Mouse (Mus musculus) heart, adult 18-20 months (tissue): ENCODE measurements around the gene Secisbp2. TPM values are rescaled to one million over a fixed set of nuclear protein-coding genes. Genes with fewer than 3 reads are reported as not detected.

Source experiments
- DNase-seq, 2 experiments: peaks; one replicate each; pipeline ENCODE4 v3.0.0; 2021 to 2022; ENCODE audit warnings: mixed read lengths in 1 of 2
- total RNA-seq, 2 experiments: library from RNA; stranded (reverse); gene quantifications; 2 replicates each; pipeline ENCODE4 v1.2.3; 2021

The Secisbp2 gene
- total RNA-seq, 2 experiments from 2014 or later, result 11.7 to 13.7 TPM

DNA sequence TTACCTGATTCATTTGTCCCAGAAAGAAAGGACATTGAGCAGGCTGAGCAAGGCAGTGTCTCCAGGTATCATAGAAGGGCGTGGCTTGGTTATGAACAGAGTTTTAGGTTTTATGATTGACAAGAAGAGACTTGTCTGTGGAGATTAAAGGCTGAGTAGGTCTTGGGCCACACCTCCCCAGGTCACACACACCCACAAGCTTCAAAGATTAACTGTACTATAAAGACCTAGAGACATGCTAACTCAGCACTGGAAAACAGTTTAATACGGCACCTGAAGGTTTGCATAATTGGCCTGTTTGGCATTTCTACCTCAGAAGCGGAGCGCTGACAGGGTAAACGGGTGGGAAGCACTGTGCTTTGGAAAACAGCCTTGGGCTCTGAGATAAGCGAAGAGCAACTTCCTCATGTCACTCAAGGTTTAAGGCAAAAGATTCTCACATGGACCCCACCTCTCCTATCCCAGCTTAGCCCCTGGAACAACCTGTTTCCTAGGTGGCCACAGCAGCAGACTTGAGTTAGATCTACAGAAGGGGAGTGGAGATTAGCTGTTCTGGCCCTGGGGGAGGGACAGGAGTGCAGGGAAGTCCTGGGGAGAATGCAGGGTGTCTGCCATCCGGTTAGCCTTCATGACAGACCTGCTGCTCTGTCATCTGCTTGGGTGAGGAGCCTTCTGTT lies 33.9 kb downstream of the Secisbp2 start:
- no peak for DNase-seq

DNA sequence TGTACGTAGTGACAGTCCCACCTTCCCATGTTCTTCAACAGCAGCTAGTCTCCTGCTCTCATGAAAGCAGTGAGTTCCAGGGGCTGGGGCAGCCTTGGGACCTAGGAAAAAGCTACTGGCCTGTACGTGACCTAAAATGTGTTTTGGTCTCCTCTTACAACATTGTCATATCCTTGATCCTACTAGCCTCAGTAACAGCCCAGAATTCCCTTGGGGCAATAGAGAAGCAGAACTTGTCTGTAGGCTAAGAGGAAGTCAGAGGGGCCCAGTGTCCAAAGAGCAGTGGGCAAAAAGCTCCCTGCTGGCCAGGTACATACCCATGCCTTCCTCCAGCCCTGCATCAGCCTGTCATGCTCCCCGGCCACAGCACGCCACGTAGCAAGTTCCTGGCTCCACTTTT lies 35.5 kb downstream of the Secisbp2 start:
- DNase-seq, result no peak

DNA sequence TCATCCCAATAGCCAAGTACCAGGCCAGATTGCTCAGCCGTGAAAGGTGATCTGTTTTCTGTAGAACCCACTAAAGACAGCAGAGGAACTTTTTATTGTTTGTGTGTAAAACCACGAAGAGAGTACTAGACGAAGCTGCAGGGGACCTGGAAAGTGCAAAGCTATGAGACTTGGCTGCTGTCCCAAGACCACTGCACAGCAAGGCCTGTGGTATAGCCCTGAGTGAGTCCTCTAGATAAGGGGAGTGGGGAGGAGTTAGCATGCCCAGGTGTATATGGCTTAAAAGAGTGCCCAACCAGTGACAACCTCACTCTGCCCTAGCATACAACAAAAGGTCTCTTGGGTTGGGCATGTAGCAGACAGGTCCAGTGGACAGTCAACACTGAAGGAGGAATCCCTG lies 37.2 kb downstream of the Secisbp2 start:
- DNase-seq, result no peak

DNA sequence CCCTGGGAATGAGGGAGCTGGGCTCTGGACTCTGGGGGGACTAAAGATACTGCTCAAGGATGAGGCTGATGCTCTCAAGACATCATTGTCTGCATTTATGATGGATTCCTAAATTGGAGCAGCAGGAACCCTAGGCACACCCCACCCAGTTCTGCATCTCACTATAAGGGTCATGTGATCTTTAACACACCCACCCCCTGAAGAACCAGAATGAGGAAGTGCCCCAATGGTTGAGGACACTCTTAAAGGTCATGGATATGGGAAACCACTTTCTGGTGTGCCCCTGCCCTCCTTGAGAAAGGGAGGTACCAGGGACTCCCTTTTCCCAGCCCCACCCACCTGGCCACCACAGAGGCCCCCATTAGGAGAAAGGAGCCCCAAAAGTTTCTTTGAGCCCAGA lies 45.0 kb downstream of the Secisbp2 start:
- DNase-seq, result no peak

DNA sequence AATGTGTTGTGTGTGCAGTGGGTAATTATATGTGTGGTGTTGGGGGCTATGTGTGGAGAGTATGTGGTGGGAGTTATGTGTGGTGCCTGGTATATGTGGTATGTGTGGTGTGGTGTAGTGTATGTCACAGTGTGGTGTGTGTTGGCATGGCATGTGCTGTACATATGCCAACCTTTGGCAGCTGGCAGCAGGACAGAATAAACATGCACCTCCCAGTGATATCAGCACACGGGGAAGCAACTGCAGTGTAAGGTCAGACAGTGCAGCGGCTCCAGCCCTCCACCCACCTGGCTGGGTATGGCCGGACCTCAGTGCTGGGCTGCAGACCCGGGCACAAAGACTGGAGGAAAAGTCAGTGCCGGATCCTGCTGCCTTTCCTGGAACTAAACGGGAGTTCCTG lies 46.0 kb downstream of the Secisbp2 start:
- no peak for DNase-seq

DNA sequence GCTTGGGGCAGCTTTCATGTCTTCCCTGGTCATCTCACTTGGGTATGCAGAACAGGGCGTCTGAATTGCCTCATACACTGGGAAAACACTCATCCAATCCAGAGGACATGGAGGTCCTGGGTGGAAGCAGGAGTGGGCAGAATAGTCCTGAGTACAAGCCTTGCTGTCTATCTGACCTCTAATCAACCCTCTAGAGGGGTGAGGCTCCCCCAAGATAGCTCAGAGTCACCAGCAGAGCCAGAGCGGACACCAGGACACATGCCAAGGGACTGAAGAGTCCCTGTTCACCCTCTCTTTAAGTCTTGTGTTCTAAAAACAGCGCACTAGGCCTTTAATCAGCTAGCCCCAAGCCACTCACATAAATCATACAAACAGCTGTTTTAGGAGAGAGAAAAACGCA lies 46.4 kb downstream of the Secisbp2 start:
- peak in 1 of 2 experiments; percentile 21 for DNase-seq

DNA sequence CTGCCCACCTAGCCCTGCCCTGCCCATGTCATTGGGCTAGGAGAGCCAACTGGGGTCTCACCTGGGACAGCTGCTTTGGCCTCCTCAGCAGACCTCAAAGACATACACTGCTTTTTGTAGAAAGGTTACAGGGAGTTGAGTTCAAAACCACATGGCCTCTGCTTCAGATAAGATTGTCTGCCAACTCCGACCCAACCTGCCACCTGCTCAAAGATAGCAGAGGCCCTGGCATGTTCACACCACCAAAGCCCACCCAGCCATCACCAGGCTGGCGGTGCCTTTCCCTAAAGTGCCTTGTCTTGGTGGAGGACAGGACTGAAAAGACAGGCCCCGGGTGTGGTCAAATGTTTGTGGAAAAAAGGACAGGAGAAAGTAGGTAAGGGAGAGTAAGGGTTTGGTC lies 46.8 kb downstream of the Secisbp2 start:
- no peak for DNase-seq

DNA sequence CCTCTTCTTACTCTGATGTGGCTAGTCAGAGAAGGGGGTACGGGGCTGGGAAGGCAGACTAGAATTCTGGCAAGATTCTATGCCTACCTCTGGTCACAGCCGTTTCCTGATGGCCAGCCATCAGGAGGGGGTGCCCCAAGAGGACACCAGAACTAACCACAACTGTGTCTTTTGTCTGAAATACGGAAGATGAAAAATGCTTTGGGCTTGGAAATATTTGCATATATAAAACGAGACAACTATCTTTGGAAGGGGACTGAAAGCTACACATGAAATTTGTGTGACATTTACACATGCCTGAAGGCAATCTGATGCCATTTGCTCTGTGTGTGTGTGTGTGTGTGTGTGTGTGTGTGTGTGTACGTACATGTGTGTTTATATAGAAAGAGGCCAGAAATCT lies 52.4 kb downstream of the Secisbp2 start:
- no peak for DNase-seq

DNA sequence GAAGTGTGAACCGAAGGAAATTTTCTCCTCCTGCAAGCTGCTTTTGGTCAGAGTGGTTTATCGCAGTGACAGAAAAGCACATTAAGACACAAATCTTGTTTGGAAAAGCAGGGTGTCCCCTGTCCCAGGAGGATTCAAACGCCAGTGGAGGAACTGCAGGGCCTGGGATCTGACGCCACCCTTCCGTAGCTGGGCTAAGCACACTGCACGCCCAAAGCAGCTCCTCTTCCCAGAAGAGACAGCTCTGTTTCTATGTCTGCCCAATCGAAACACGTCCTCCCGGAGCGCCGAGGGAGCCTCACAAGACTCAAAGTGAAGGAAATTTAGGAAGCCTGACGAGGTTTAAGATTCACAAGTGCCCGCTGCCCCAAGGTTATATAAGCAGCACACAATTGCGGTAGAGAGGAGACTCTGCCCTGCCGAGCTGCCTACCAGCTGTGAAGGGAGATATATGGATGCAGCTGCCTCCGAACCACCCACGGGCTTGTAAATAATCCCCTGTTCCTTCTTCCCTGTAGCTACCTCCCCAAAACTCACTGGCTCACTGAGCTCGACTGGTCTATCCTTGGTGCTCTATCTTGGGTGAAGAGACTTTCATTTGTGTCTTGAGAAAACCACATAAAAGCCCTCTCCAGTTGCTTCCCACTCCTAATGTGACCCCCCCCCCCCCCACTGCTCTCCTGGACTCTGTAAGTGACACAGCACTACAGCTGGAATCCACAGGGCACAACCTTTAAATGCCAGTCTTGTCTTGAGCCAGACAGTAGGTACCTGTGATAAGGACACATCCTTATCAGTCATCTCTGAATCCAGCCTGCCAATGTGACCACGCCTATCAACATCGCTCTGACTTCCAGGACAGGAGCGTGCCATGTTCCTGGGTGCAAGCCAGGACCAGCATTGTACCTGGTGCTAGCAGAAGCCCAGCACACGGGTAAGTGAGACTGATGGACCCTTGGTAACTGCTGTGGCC lies 54.7 kb downstream of the Secisbp2 start:
- DNase-seq, result peak; percentile 25 to 33

DNA sequence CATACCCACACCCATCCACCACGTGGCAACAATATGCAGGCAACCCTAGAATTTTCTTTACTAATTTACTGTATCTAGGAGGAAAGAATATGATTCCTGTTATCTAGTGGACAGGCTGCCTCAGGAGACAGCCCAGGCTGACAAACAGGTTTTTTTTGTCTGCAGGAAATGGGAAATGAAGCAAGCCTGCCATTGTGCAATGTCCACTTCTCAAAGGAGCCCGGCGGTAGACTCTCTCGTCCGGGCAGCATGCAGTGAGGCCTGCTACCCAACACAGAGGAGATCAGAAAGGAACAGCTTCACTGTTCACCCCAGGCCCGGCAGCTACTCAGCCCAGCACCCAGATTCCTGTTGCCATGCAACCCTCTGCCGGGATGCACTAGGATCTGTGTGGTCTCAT lies 59.2 kb downstream of the Secisbp2 start:
- DNase-seq, result peak in 1 of 2 experiments; percentile 23

DNA sequence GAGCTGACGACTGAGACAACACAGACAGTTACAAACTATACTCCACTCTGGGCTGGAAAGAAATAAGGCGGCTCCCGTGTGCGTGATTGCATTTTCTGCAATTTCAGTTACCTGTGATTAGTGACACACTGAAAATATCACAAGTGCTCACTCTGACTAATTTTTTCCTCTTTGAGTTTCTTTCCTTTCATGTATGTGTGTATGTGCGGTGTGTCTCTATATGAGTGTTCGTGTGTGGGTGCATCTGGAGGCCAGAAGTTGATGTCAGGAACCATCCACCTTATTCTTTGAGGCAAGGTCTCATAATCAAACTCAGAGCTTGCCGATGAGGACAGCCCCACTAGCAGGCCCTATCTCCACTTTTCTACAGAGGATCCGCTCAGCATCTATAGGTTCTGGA lies 60.5 kb downstream of the Secisbp2 start:
- no peak for DNase-seq

DNA sequence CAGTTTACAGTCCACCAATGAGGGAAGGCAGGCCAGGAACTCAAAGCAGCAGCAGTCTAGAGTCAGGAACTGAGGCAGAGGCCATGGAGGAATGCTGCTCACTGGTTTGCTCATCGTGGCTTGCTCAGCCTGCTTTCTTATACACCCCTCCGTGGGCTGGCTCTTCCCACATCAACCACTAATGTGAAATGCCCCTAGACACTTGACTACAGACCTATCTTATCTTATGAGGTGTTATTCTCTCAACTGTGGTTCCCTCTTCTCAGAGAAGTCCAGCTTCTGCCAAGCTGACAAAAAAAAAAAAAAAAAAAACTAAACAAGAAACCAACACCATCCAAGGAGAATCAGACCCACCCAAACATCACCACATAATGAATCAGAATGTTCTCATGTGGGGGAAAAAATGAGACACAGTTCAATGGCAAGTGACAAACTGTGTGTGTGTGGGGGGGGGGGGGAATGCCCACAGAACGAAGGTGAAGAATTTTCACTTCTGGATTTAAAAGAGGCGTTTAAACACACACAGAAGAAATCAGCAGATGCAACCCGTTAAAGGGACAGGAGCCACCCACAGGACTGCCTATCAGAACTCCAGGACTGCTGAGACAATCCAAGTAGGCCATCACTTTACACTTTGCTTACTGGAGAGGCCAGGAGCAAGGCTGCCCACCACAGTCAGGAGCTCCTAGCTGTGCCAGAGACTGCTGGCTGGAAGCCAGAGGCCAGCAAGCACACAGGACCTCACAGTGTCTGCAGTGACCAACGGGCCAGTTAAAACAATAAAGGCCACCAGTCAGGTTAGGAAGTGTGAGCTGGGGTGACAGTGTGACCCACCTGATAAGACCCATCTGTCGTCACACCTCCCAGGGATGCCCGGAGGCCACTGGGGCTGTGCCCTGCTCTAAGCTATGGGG lies 65.1 kb downstream of the Secisbp2 start:
- peak; percentile 61 to 70 for DNase-seq

DNA sequence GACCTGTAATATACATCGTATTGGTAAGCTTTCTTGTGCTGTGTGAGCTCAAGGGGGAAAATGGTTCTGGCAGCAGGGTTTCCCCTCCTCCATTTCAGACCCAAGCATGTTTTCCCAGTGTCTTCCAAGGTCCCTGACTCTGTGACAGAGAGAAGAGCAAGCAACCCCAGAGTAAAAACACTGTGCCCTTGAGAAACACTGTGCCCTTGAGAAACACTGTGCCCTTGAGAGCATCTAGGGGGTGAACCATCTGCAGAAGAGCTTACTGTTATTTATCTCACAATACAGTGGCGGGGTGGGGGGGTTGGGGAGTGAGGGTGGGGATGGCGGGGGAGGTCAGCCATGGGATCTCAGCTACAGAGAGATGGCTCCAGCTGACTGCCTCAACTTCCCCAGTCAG lies 67.8 kb downstream of the Secisbp2 start:
- no peak for DNase-seq

DNA sequence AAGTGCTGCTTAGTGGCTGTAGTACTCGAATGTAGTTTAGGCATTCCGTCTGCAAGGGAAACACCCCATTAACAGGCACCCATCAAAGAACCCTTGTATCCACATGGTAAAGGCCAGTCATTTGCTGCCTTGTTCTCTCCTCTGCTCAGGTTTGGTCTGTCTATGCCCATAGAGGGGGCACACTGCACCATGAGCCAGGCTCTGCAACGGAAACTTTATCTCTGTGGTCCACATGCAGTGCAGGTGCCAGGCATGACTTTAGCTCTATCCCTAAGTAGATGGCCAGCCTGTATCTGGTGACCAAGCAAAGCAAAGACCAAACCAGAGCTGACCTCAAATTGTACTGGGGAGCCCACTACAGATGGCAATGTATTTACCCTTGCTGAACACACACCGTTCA lies 69.1 kb downstream of the Secisbp2 start:
- DNase-seq, result no peak

DNA sequence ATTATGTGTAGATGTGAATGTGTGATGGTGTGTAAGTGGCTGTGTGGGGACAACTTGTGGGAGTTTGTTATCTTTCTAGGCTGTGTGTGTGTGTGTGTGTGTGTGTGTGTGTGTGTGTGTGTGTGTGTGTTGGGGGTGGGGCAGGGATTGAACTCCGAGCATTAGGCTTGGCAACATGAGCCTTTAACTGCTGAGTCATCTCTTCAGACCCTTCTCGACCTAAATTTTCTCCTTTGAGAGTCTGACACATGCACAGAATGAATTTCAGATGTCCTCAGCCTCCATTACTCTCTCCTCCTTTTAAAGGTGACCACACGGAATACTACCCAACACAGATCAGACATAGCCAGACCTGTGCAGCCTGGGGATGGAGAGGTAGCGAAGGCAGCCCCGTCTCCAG lies 71.6 kb downstream of the Secisbp2 start:
- no peak for DNase-seq

DNA sequence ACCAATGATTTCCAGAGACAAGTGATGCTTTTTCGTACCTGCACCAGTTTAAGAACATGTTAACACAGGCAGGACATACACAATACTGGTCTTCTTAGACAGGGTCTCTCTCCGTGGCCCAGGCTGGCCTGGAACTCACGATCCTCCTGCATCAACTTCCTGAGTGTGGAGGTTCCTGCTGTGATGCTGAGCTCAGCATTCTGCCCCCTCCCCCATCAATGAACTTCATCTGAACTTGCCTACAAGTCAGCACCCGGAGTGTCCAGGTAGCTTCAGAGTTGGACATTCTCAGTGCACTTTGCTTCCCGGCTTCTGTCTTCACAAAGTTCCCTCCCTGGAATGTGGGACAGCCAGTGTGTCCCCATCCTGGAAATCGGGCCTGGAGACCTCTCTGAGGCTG lies 73.1 kb downstream of the Secisbp2 start:
- no peak for DNase-seq

DNA sequence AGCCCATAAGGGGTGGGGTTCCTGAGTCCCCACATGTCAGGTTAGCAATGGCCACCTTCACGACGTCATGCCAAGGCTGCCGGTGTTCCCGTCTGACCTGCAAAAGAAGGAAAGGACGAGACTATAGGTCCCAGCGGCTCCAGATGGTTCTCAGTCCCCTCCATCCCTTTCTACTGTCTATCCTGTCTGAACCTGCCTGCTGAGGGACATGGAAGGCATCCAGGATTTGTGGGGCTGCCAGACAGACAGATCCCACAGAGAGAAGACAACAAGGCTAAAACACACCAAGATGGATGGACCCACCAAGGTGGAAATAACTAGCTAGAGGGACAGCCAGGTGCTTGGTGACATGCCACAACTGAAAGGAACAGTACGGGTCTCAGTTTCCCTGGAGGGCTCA lies 73.9 kb downstream of the Secisbp2 start:
- no peak for DNase-seq

DNA sequence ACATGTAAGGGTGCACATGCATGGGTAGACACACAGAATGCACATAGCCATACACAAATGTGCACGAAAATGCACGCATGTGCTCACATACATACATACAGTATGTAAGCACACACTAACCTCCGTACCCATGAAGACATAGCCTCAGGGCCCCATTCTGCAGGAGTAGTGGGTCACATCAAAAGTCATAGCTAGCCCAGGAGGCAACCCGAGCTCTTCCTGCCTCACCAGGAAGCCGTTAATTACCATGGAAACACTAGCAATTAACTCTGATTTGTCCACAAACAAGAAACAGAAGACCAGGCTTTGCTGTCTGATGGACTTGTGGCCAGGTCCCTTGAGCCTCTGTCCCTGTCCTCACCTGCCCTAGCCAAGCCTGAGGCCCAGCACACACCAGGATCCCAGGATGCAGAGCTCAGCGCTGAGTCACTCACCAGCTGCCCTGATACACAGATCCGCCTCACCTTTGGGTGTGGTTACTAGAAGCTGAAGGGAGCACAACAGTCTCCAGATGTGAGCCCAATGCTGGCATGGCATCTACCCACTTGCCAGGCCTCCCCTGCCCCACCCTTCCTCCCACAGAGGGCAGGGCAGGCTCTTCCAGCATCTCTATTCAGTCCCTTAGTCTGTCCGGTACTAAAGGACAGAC lies 74.6 kb downstream of the Secisbp2 start:
- DNase-seq, result no peak

DNA sequence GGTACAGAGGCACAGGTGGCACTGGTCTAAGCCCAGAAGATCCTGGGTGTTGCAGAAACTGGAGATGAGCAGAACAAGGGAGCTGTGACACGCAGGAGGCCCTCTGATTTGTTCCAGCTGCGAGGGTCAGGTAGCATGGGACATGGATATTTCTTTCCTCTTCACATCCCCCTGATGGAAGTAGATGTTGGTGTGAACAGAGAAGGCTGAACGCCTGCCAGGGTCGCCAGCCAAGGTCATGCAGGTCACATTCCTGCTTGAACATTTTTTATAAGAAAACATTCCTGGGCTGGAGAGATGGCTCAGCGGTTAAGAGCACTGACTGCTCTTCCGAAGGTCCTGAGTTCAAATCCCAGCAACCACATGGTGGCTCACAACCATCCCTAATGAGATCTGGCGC lies 75.9 kb downstream of the Secisbp2 start:
- DNase-seq, result no peak

DNA sequence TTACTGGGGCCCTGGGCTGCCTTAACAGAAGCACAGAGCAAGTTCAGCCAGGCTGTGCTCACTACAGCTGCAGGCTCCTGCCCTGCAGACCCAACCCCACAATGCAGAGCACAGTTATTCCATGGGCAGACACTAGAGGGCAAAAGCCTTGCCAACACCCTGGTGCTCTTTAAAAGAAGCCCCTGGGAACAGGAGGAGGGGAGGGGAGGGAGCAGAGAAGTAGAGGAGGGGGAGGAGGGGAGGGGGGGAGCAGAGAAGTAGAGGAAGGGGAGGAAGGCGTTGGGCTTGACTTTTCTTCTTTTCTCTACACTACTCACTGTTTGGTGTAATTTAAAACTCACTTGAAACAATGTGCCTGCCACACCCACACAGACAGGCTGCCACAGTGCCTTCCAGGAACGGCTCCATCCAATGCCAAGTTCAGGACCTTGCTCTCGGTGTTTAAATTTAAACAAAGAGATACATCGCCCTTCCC lies 78.4 kb downstream of the Secisbp2 start:
- no peak for DNase-seq

DNA sequence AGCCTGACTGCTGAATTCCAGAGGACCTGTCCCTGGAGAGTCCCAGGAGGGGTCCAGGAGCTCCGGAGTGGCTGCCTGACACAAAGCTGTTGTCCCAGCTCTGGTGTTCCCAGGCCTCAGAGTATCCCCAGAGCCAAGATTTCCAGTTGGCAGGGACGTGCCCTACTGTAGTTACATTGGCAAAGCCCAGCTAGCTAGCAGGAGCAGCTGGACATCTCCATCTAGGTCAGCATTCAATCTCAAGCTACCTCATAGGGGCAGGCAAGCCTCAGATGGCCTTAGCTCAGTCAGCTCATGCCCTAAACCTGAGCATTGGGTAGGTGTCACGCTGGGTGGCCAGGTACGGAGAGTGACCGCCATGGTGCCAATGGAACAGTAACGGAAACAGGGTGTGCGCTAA lies 80.0 kb downstream of the Secisbp2 start:
- peak in 1 of 2 experiments; percentile 44 for DNase-seq
